Mouse (Mus musculus): ENCODE measurements around the gene Abcb10.

Gene Abcb10

GRCm38 (mm10) chr8:123902653-123903052, 80.3 kb downstream of the Abcb10 start:
- DNase-seq (ENCODE audit: extremely low read depth, low read depth), result no peak

Measured in MEL-GATA-1-ER (cell line).